In the genomic region with DNA sequence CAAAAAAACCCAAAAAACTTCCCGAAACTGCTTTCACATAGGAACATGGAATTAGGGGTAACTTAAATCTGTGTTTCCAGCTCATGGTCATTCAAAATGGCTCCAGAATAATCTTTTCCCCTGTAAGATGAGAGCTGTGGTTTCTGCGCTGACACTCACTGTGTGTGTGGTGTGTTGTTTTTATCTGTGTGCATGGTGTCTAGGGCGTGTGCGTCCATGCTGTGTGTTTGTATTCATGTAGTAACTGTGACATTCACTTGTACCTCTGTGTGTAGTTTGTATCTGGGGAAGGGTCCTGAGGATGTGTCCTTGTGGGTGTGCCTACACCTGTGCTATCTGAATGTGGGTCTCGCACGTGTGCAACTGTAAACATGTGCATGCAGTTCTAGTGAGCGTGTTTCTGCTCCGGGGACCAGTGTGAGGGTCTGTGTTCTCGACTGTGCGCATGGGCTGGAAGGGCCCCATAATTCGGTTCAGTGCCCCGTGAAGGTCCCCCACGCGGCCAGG, we compare ENCODE assay signal across 8 mouse cellular contexts. TPM values are rescaled to one million over a fixed set of nuclear protein-coding genes. Genes with fewer than 3 reads are reported as not detected.
A peak's percentile ranks its signal among the peaks of the same experiment; 100 is the strongest.
DNase-seq lines count a peak whose midpoint lies in the region; ATAC-seq lines count a peak whose summit lies in the region.

No protein-coding gene starts in this region.

- H3K4me2 ChIP-seq in kidney, embryonic 15.5 days, result peak overlapping the region; percentile 99
- peak overlapping the region; percentile 83 for H3K4me2 ChIP-seq in hindbrain, embryonic 14.5 days (replicated peaks)
- peak overlapping the region; percentile 96 for H3K4me2 ChIP-seq in midbrain, embryonic 16.5 days (ENCODE audit: low read length)

- 31% methylated on average over 14 of the region's 14 CpGs for WGBS in kidney, embryonic 15.5 days
- 33% methylated on average over 14 of the region's 14 CpGs for WGBS in hindbrain, embryonic 14.5 days
- 29% methylated on average over 14 of the region's 14 CpGs for WGBS in midbrain, embryonic 16.5 days

- H3K27me3 ChIP-seq in kidney, embryonic 15.5 days, result peaks cover 14% of the 10 kb centered on the region
- peaks cover 9% of the 10 kb centered on the region for H3K27me3 ChIP-seq in hindbrain, embryonic 14.5 days (ENCODE audit: control insufficient read depth, insufficient read depth, low read length)
- peaks cover 9% of the 10 kb centered on the region for H3K27me3 ChIP-seq in midbrain, embryonic 16.5 days (ENCODE audit: control insufficient read depth, insufficient read depth, low read depth, low read length)

- no peaks in the 10 kb centered on the region for H3K36me3 ChIP-seq in kidney, embryonic 15.5 days
- H3K36me3 ChIP-seq in hindbrain, embryonic 14.5 days (replicated peaks; ENCODE audit: control insufficient read depth, insufficient read depth), result no peaks in the 10 kb centered on the region
- H3K36me3 ChIP-seq in midbrain, embryonic 16.5 days (ENCODE audit: control insufficient read depth, insufficient read depth, low read length), result no peaks in the 10 kb centered on the region

- H3K9ac ChIP-seq in kidney, embryonic 15.5 days, result peak overlapping the region; percentile 68
- H3K9ac ChIP-seq in hindbrain, embryonic 14.5 days, result peak overlapping the region; percentile 54
- H3K9ac ChIP-seq in midbrain, embryonic 16.5 days (ENCODE audit: low read depth, low read length), result peak overlapping the region; percentile 79

- ATAC-seq in kidney, embryonic 15.5 days (replicated peaks; ENCODE audit: low FRiP score), result no peak
- ATAC-seq in common myeloid progenitor, adult 5-6 weeks (replicated peaks; ENCODE audit: low read depth, poor library complexity, severe bottlenecking), result 0 out of 2 replicates have a peak, but pooled peaks have one; percentile 2
- ATAC-seq in hindbrain, embryonic 14.5 days (ENCODE audit: low FRiP score), result peak; percentile 70; the same call in 1 of the 2 replicates
- peak; percentile 81 for ATAC-seq in midbrain, embryonic 16.5 days

- H3K9me3 ChIP-seq in kidney, embryonic 15.5 days (replicated peaks), result no peaks in the 10 kb centered on the region
- no peaks in the 10 kb centered on the region for H3K9me3 ChIP-seq in hindbrain, embryonic 14.5 days (ENCODE audit: control insufficient read depth, low read length)
- no peaks in the 10 kb centered on the region for H3K9me3 ChIP-seq in midbrain, embryonic 16.5 days (replicated peaks; ENCODE audit: control insufficient read depth, low read length, poor library complexity, severe bottlenecking)

- H3K27ac ChIP-seq in kidney, embryonic 15.5 days, result 0 out of 2 replicates have a peak overlapping the region, but pooled peaks have one; percentile 71
- peak overlapping the region; percentile 51; the same call in 1 of the 2 replicates for H3K27ac ChIP-seq in hindbrain, embryonic 14.5 days
- peak overlapping the region; percentile 77 for H3K27ac ChIP-seq in midbrain, embryonic 16.5 days (ENCODE audit: low read length)

- DNase-seq in kidney, postnatal 25 days, result no peak
- no peak for DNase-seq in hindbrain, embryonic 14.5 days (ENCODE audit: low spot score)
- no peak for DNase-seq in layer of hippocampus, postnatal 36 days
- no peak for DNase-seq in thymus, postnatal 14 days
- no peak for DNase-seq in urinary bladder, adult 18-20 months (ENCODE audit: low spot score in 2 of 2)

- H3K4me3 ChIP-seq in kidney, embryonic 15.5 days (replicated peaks), result peak overlapping the region; percentile 72
- peak overlapping the region; percentile 50 for H3K4me3 ChIP-seq in hindbrain, embryonic 14.5 days (replicated peaks; ENCODE audit: low read length)
- H3K4me3 ChIP-seq in midbrain, embryonic 16.5 days (ENCODE audit: low read depth, low read length), result peak overlapping the region; percentile 74

- peaks cover 43% of the 10 kb centered on the region for H3K4me1 ChIP-seq in kidney, embryonic 15.5 days
- H3K4me1 ChIP-seq in hindbrain, embryonic 14.5 days (replicated peaks; ENCODE audit: control insufficient read depth, insufficient read depth, low read length), result peaks cover 7% of the 10 kb centered on the region; the same call in 1 of the 2 replicates
- no peaks in the 10 kb centered on the region; the same call in 1 of the 2 replicates for H3K4me1 ChIP-seq in midbrain, embryonic 16.5 days (ENCODE audit: control insufficient read depth, insufficient read depth, low read length)

RNA-seq across cellular contexts. Expression of gene Mgll, which starts 0.4 kb away (rescaled TPM):
- 38.6 and 39.0 TPM in 2 replicates for polyA plus RNA-seq in kidney, embryonic 15.5 days (2015; fragmentation: Nextera tagmentation; extraction: Ambion mirVana)
- total RNA-seq in common myeloid progenitor, adult 5-6 weeks (2017), result 1.1 and 4.0 TPM in 2 replicates
- polyA plus RNA-seq in hindbrain, embryonic 14.5 days (2014; fragmentation: Nextera tagmentation; extraction: Ambion mirVana), result 51.1 and 51.3 TPM in 2 replicates
- 31.8 and 55.0 TPM in 2 replicates for polyA plus RNA-seq in midbrain, embryonic 16.5 days (2015; fragmentation: Nextera tagmentation; extraction: Ambion mirVana)
- total RNA-seq in layer of hippocampus, postnatal 36 days (2021), result 100 to 1,000 TPM; 178 to 181 TPM
